Mouse (Mus musculus) neural tube, embryonic 13.5 days (tissue): Measurements from ENCODE around the gene Klrg1. TPM values are rescaled to one million over a fixed set of nuclear protein-coding genes. Genes with fewer than 3 reads are reported as not detected.

ENCODE experiments used
- ATAC-seq: fragments of 200-750 bp; cut with Nextera tagmentation; 2 replicates; pipeline ENCODE4 v1.8.0; 2017; ENCODE audit warnings: low read depth, mild to moderate bottlenecking, moderate TSS enrichment, moderate library complexity
- H3K27ac ChIP-seq: fragments of 300-500 bp; sonication (generic); replicated peaks from 2 replicates; pipeline ENCODE4 v1.5.1; 2015; ENCODE audit warnings: moderate library complexity, mild to moderate bottlenecking, inconsistent platforms
- H3K27me3 ChIP-seq: fragments of 300-500 bp; sonication (generic); 2 replicates; pipeline ENCODE4 v1.6.1; 2015; ENCODE audit warnings: mild to moderate bottlenecking, inconsistent platforms
- H3K36me3 ChIP-seq: fragments of 300-500 bp; sonication (generic); 2 replicates; pipeline ENCODE4 v1.6.1; 2015; ENCODE audit warnings: mild to moderate bottlenecking, inconsistent platforms
- H3K4me1 ChIP-seq: fragments of 300-500 bp; sonication (generic); replicated peaks from 2 replicates; pipeline ENCODE4 v1.6.1; 2015; ENCODE audit warnings: inconsistent platforms
- H3K4me2 ChIP-seq: fragments of 300-500 bp; sonication (generic); 2 replicates; pipeline ENCODE4 v1.6.1; 2015; ENCODE audit warnings: inconsistent platforms, mild to moderate bottlenecking, moderate library complexity
- H3K4me3 ChIP-seq: fragments of 300-500 bp; sonication (generic); 2 replicates; pipeline ENCODE4 v1.5.1; 2015; ENCODE audit warnings: mild to moderate bottlenecking, inconsistent platforms
- H3K9ac ChIP-seq: fragments of 300-500 bp; sonication (generic); 2 replicates; pipeline ENCODE4 v1.6.1; 2015; ENCODE audit warnings: moderate library complexity, mild to moderate bottlenecking, inconsistent platforms
- H3K9me3 ChIP-seq: fragments of 300-500 bp; sonication (generic); 2 replicates; pipeline ENCODE4 v1.6.1; 2016; ENCODE audit warnings: inconsistent platforms
- WGBS: fragments of 180-500 bp; shearing (Covaris S2); methylation state at CpG from one replicate; pipeline ENCODE4 v1.1.7; 2015; 5-methylcytosine and 5-hydroxymethylcytosine counted together
- polyA plus RNA-seq: library from polyadenylated mRNA; unstranded; fragments of >200 nt; fragmentation: Nextera tagmentation; extraction: Ambion mirVana; gene quantifications from 2 replicates; pipeline ENCODE4 v1.2.1, GENCODE M21; 2015

Klrg1 gene
- polyA plus RNA-seq, 1 experiment from 2014 or later = 0.63 TPM

- Histone ChIP-seq H3K4me1 (peaks cover 7% of the 10 kb centered on the region), H3K4me3 (no peak overlapping the region), H3K9me3 (no peaks in the 10 kb centered on the region), H3K27ac (no peak overlapping the region), H3K36me3 (no peaks in the 10 kb centered on the region), H3K9ac (no peak overlapping the region), H3K27me3 (no peaks in the 10 kb centered on the region), H3K4me2 (no peak overlapping the region)
- ATAC-seq = no peak
- WGBS = 72% methylated on average over 2 of the region's 2 CpGs
Observed at GRCm38 (mm10) chr6:122291264-122291663, 8.6 kb upstream of the Klrg1 start.

GRCm38 (mm10) chr6:122290253-122290652, 7.6 kb upstream of the Klrg1 start:
- Histone ChIP-seq H3K36me3 (no peaks in the 10 kb centered on the region), H3K27me3 (no peaks in the 10 kb centered on the region), H3K9ac (no peak overlapping the region), H3K4me3 (no peak overlapping the region), H3K27ac (no peak overlapping the region), H3K4me2 (no peak overlapping the region), H3K9me3 (no peaks in the 10 kb centered on the region), H3K4me1 (peaks cover 5% of the 10 kb centered on the region; the same call in 1 of the 2 replicates)
- 23% methylated on average over 3 of the region's 3 CpGs for whole genome bisulfite sequencing
- ATAC-seq = no peak

GRCm38 (mm10) chr6:122289313-122289712, 6.6 kb upstream of the Klrg1 start:
- Histone ChIP-seq H3K36me3 (no peaks in the 10 kb centered on the region), H3K4me3 (no peak overlapping the region), H3K27ac (no peak overlapping the region), H3K9me3 (no peaks in the 10 kb centered on the region), H3K9ac (no peak overlapping the region), H3K4me1 (peaks cover 5% of the 10 kb centered on the region; the same call in 1 of the 2 replicates), H3K4me2 (no peak overlapping the region), H3K27me3 (no peaks in the 10 kb centered on the region)
- 40% methylated on average over 1 of the region's 1 CpGs for WGBS
- ATAC-seq = no peak

- Histone ChIP-seq H3K9ac (no peak overlapping the region), H3K9me3 (no peaks in the 10 kb centered on the region), H3K4me1 (peaks cover 5% of the 10 kb centered on the region; the same call in 1 of the 2 replicates), H3K4me3 (no peak overlapping the region), H3K4me2 (no peak overlapping the region), H3K27me3 (no peaks in the 10 kb centered on the region), H3K36me3 (no peaks in the 10 kb centered on the region), H3K27ac (no peak overlapping the region)
- ATAC-seq = no peak
- 53% methylated on average over 1 of the region's 1 CpGs for WGBS
Observed at GRCm38 (mm10) chr6:122288263-122288662, 5.6 kb upstream of the Klrg1 start.

GRCm38 (mm10) chr6:122284823-122285222, 2.1 kb upstream of the Klrg1 start:
- H3K36me3 ChIP-seq = no peaks in the 10 kb centered on the region
- no peak for ATAC-seq
- H3K9me3 ChIP-seq = no peaks in the 10 kb centered on the region
- no peaks in the 10 kb centered on the region for H3K27me3 ChIP-seq
- H3K9ac ChIP-seq = no peak overlapping the region
- no peak overlapping the region for H3K4me2 ChIP-seq
- no peak overlapping the region for H3K4me3 ChIP-seq
- 96% methylated on average over 1 of the region's 1 CpGs for WGBS
- H3K27ac ChIP-seq = no peak overlapping the region
- no peaks in the 10 kb centered on the region for H3K4me1 ChIP-seq

- H3K4me3 ChIP-seq = no peak overlapping the region
- no peaks in the 10 kb centered on the region for H3K9me3 ChIP-seq
- 86% methylated on average over 4 of the region's 4 CpGs for WGBS
- H3K27ac ChIP-seq = no peak overlapping the region
- no peaks in the 10 kb centered on the region for H3K4me1 ChIP-seq
- H3K36me3 ChIP-seq = no peaks in the 10 kb centered on the region
- ATAC-seq = no peak
- H3K27me3 ChIP-seq = no peaks in the 10 kb centered on the region
- no peak overlapping the region for H3K4me2 ChIP-seq
- H3K9ac ChIP-seq = no peak overlapping the region
Observed at GRCm38 (mm10) chr6:122284304-122284703, 1.6 kb upstream of the Klrg1 start.

- no peak for ATAC-seq
- 88% methylated on average over 2 of the region's 2 CpGs for WGBS
Observed at GRCm38 (mm10) chr6:122283429-122283828, 747 bp upstream of the Klrg1 start.

GRCm38 (mm10) chr6:122276565-122276964, 6.1 kb downstream of the Klrg1 start:
- no peaks in the 10 kb centered on the region for H3K36me3 ChIP-seq
- no peak for ATAC-seq

More at GRCm38 (mm10) chr6:122283429-122283828, 747 bp upstream of the Klrg1 start:
- H3K27ac ChIP-seq = no peak overlapping the region
- H3K4me3 ChIP-seq = no peak overlapping the region
- no peaks in the 10 kb centered on the region for H3K27me3 ChIP-seq
- H3K9me3 ChIP-seq = no peaks in the 10 kb centered on the region
- no peaks in the 10 kb centered on the region for H3K36me3 ChIP-seq
- no peak overlapping the region for H3K4me2 ChIP-seq
- H3K9ac ChIP-seq = no peak overlapping the region
- no peaks in the 10 kb centered on the region for H3K4me1 ChIP-seq

GRCm38 (mm10) chr6:122274546-122274945, 8.1 kb downstream of the Klrg1 start:
- no peaks in the 10 kb centered on the region for H3K36me3 ChIP-seq
- H3K9me3 ChIP-seq = no peaks in the 10 kb centered on the region
- ATAC-seq = no peak
- H3K4me2 ChIP-seq = no peak overlapping the region
- H3K4me3 ChIP-seq = no peak overlapping the region
- no peak overlapping the region for H3K9ac ChIP-seq
- H3K27me3 ChIP-seq = no peaks in the 10 kb centered on the region
- no peak overlapping the region for H3K27ac ChIP-seq
- H3K4me1 ChIP-seq = peaks cover 4% of the 10 kb centered on the region
- 60% methylated on average over 5 of the region's 5 CpGs for WGBS

More at GRCm38 (mm10) chr6:122276565-122276964, 6.1 kb downstream of the Klrg1 start:
- Histone ChIP-seq H3K9me3 (no peaks in the 10 kb centered on the region), H3K9ac (no peak overlapping the region), H3K4me3 (no peak overlapping the region), H3K27ac (no peak overlapping the region), H3K4me1 (peaks cover 4% of the 10 kb centered on the region), H3K27me3 (no peaks in the 10 kb centered on the region), H3K4me2 (no peak overlapping the region)
- 89% methylated on average over 7 of the region's 7 CpGs for WGBS

GRCm38 (mm10) chr6:122270152-122270551, 12.5 kb downstream of the Klrg1 start:
- no peak for ATAC-seq
- 77% methylated on average over 11 of the region's 11 CpGs for WGBS
- H3K36me3 ChIP-seq = no peaks in the 10 kb centered on the region
- no peaks in the 10 kb centered on the region for H3K9me3 ChIP-seq
- no peak overlapping the region for H3K27ac ChIP-seq
- H3K4me3 ChIP-seq = no peak overlapping the region
- no peak overlapping the region for H3K4me2 ChIP-seq
- H3K4me1 ChIP-seq = peaks cover 4% of the 10 kb centered on the region
- H3K9ac ChIP-seq = no peak overlapping the region
- H3K27me3 ChIP-seq = no peaks in the 10 kb centered on the region

GRCm38 (mm10) chr6:122269170-122269569, 13.5 kb downstream of the Klrg1 start:
- ATAC-seq = no peak
- H3K9ac ChIP-seq = no peak overlapping the region
- 89% methylated on average over 4 of the region's 4 CpGs for WGBS

GRCm38 (mm10) chr6:122268561-122268960, 14.1 kb downstream of the Klrg1 start:
- Histone ChIP-seq H3K27me3 (no peaks in the 10 kb centered on the region), H3K4me3 (no peak overlapping the region), H3K27ac (no peak overlapping the region), H3K9me3 (no peaks in the 10 kb centered on the region), H3K36me3 (no peaks in the 10 kb centered on the region), H3K4me2 (no peak overlapping the region), H3K9ac (no peak overlapping the region), H3K4me1 (no peaks in the 10 kb centered on the region)
- no peak for ATAC-seq
- WGBS = 64% methylated on average over 3 of the region's 3 CpGs

More at GRCm38 (mm10) chr6:122269170-122269569, 13.5 kb downstream of the Klrg1 start:
- no peak overlapping the region for H3K27ac ChIP-seq
- H3K9me3 ChIP-seq = no peaks in the 10 kb centered on the region
- H3K4me2 ChIP-seq = no peak overlapping the region
- H3K4me1 ChIP-seq = no peaks in the 10 kb centered on the region
- H3K36me3 ChIP-seq = no peaks in the 10 kb centered on the region
- H3K27me3 ChIP-seq = no peaks in the 10 kb centered on the region
- H3K4me3 ChIP-seq = no peak overlapping the region

GRCm38 (mm10) chr6:122262543-122262942, 20.1 kb downstream of the Klrg1 start:
- WGBS = 86% methylated on average over 8 of the region's 8 CpGs
- no peak overlapping the region for H3K27ac ChIP-seq
- ATAC-seq = no peak
- H3K27me3 ChIP-seq = 0 out of 2 replicates have a peak, but pooled peaks cover 7% of the 10 kb centered on the region
- no peaks in the 10 kb centered on the region for H3K4me1 ChIP-seq
- no peaks in the 10 kb centered on the region for H3K9me3 ChIP-seq
- no peak overlapping the region for H3K9ac ChIP-seq
- H3K36me3 ChIP-seq = no peaks in the 10 kb centered on the region
- H3K4me3 ChIP-seq = no peak overlapping the region
- H3K4me2 ChIP-seq = no peak overlapping the region
